Mouse (Mus musculus) small intestine, adult 2 months (tissue): Measurements from ENCODE around the gene Mxra8.

Source experiments
- CTCF ChIP-seq: fragments of 200-500 bp; IDR thresholded peaks from 2 replicates; pipeline ENCODE4 v1.5.1; 2012; ENCODE audit warnings: low read depth, mild to moderate bottlenecking, control low read depth, inconsistent platforms, low read length, moderate library complexity, mixed read lengths; ENCODE audit not compliant: insufficient replicate concordance, insufficient read length; ENCODE audit errors: extremely low read depth
- POLR2A ChIP-seq: fragments of 200-500 bp; IDR thresholded peaks from 2 replicates; pipeline ENCODE4 v1.6.1; 2012; ENCODE audit warnings: low read depth, mild to moderate bottlenecking, control low read depth, inconsistent platforms, low read length, moderate library complexity

- TF ChIP-seq CTCF, result no peak
- TF ChIP-seq POLR2A, result no peak
Observed at GRCm38 (mm10) chr4:155802741-155803339, 36.6 kb upstream of the Mxra8 start, which contains the start of gene Mrpl20.
